Mouse (Mus musculus): ENCODE results near the gene Ptch2. TPM values are rescaled to one million over a fixed set of nuclear protein-coding genes. Genes with fewer than 3 reads are reported as not detected.

Gene Ptch2
- total RNA-seq, 4 experiments from 2014 or later: 0.44 to 1.0 (median 0.58) TPM

DNA sequence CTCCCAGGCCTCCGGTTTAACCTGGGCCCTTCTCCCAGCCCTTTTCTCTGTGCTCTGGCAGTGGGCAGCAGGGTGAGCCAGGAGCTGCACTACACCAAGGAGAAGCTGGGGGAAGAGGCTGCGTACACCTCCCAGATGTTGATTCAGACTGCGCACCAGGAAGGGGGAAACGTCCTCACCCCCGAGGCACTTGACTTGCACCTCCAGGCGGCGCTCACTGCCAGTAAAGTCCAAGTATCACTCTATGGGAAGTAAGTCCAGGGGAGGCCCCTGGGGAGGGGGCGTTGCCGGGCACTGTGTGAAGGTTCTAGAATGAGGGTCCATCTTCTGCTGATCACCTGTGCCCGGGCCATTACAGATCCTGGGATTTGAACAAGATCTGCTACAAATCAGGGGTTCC lies 8.8 kb downstream of the Ptch2 start:
- no peak for DNase-seq (ENCODE audit: low spot score)

DNA sequence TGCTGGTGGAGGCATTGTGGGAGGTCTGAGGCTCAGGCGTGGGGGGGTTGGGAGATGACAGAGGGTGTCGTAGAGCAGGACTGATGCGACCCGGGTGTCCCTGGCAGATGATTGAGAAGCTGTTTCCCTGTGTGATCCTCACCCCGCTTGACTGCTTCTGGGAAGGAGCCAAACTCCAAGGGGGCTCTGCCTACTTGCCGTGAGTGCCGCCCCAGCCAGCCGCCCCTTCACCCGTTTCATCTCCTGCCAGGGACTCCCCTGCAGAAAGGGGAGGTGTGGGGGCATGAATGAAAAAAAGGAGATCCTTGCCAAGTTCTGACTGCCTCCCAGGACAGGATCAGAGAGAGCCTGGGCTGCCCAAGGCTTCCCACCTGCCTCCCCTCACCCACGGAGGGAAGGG lies 9.3 kb downstream of the Ptch2 start:
- DNase-seq (ENCODE audit: low spot score): no peak

DNA sequence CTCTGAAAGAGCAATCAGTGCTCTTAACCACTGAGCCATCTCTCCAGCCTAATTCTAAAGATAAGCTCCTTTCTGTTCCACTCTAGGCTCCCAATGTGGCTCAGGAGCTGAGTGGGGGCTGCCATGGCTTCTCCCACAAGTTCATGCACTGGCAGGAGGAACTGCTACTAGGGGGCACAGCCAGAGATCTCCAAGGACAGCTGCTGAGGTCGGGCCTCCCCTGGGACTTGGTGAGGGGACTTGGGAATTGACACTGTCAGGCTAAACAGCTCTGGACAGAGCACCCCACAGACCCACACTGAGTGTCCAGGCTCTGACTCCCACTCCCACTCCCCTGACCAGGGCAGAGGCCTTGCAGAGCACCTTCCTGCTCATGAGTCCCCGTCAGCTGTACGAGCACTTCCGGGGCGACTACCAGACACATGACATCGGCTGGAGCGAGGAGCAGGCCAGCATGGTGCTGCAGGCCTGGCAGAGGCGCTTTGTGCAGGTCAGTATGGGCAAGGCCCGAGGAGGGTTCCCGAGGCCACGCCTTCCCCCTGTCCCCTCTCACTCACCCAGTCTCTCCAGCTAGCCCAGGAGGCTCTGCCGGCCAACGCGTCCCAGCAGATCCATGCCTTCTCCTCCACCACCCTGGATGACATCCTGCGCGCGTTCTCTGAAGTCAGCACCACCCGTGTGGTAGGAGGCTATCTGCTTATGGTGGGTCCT lies 12.1 kb downstream of the Ptch2 start:
- no peak for DNase-seq (ENCODE audit: low spot score)

DNA sequence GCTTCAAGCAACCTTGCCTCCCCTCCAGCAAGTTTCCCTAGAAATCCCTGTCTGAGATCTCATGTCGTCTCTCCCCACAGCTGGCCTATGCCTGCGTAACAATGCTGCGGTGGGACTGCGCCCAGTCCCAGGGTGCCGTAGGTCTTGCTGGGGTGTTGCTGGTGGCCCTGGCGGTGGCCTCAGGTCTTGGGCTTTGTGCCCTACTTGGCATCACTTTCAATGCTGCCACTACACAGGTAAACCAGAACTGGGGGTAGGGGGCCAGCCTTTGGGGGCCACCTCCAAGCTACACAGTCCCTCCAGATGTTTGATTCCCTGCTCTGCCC lies 12.6 kb downstream of the Ptch2 start:
- DNase-seq (ENCODE audit: low spot score): no peak

DNA sequence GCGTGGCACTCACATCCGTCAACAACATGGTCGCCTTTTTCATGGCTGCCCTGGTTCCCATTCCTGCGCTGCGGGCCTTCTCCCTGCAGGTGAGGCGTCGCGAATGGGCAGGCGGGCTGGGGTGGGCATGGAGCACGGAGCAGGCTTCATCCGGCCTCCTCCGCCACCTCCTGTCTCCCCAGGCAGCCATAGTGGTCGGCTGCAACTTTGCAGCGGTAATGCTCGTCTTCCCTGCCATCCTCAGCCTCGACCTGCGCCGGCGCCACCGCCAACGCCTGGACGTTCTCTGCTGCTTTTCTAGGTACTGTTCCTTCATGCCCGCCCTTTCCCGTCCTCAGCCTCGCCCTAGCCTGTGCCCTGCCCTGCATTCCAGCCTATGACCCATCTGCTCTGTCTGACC lies 13.5 kb downstream of the Ptch2 start:
- DNase-seq (ENCODE audit: low spot score): no peak

DNA sequence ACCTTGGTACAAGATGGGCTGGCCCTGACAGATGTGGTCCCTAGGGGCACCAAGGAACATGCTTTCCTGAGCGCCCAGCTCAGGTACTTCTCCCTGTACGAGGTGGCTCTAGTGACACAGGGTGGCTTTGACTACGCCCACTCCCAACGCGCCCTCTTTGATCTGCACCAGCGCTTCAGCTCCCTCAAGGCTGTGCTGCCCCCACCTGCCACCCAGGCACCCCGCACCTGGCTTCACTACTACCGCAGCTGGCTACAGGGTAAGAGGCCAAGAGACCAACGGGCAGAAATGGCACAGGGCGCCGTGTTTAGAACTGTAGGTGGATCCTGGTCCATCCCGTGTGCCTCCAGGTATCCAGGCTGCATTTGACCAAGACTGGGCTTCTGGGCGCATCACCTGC lies 14.4 kb downstream of the Ptch2 start:
- DNase-seq (ENCODE audit: low spot score): no peak

DNA sequence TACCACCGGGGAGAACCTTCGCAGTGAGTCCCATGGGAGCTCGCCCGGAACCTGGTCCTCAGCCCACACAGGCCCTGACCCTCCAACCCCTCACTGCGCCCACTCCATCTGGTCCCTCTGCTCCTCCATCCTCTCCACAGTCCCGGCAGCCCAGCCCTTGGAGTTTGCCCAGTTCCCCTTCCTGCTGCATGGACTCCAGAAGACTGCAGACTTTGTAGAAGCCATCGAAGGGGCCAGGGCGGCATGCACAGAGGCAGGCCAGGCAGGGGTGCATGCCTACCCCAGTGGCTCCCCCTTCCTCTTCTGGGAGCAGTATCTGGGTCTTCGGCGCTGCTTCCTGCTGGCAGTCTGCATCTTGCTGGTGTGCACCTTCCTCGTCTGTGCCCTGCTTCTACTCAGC lies 15.1 kb downstream of the Ptch2 start:
- no peak for DNase-seq (ENCODE audit: low spot score)

DNA sequence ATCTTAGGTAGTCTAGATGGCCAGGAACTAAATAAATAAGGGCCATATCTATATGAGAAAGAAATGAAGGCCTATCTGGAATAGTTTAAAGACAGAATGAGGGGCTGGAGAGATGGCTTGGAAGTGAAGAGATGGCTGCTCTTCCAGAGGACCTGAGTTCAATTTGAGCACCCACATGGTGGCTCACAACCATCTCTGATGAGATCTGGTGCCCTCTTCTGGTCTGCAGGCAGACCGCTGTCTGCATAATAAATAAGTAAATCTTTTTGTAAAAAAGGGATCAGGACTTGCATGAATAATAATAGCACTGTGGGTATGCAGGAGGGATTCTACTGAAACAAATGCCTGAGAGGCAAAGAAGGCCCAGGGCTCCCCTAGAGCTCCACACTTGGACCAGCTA lies 17.4 kb downstream of the Ptch2 start:
- DNase-seq (ENCODE audit: low spot score): no peak

DNA sequence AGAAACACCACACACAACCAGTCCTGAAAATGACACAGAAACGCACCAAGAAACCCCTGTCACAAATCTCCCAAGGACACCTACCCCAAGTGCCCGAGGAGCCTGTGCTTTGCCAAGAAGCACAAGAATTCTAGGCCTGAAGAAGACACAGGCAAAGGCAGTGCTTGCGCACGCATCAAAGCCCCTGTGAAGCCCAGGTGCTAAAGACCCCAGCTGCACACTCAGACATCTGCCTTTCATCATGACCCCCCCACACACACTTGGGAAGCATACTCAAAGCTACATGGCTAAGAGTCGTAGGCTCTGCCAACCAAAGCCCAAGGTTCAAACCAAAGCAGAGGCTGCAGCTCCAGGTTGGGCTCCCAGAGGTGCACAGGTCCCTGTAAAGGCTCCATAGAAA lies 19.7 kb downstream of the Ptch2 start:
- no peak for DNase-seq (ENCODE audit: low spot score)

DNA sequence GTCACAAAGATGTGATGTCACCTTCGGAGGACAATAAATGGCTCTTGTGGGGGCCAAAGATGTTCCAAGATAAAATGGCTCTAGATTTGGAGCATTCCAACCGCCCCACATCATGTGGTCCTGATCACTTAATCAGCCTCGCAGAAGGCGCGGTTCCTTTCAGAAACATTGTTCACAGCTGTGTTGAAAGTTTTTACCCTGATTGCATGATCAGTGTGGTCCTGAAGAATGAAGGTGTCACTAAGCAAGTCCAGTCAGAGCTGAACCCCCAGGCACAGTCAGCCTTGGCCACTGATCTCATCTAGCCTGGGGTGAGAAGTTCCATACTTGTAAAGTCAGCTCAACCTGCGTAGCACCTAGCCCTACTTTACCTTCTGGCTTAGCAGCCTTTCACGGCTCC lies 22.1 kb downstream of the Ptch2 start:
- DNase-seq (ENCODE audit: low spot score): no peak

DNA sequence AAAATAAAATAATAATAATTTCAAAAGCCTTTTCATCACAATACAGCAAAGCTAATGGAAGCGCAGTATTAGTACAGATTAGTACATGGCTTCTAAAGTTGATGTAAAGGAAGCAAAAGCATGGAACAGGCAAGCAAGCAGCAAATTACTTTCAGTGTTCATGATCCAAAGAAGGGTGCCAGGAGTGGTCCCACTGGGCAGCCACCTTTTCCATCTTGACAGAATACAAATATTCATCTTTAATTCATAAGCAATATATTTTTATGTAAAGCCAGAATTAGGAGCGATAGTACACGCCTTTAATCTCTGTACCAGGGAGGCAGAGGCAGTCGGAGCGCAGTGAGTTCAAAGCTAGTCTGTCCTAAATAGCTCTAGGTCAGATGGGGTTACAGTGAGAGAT lies 23.8 kb downstream of the Ptch2 start:
- no peak for DNase-seq (ENCODE audit: low spot score)

DNA sequence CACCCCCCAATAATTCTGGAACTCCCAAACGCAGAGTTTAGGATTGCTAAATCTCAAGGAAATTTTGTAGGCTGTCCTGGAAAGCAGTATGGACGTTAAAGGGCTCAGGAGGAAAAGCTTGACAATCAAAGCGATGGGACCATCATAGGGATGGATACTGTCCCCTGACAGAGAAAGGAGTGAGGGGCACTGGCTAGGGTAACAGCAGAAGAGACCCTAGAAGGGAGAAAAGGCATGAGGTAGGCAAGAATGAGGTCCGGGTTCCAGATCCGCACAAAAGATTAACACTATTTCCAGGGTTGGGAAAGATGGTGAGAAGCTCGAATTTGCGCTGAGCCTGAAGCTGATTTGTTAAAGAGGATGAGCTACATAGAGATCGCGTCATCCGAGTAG lies 24.2 kb downstream of the Ptch2 start:
- no peak for DNase-seq (ENCODE audit: low spot score)

DNA sequence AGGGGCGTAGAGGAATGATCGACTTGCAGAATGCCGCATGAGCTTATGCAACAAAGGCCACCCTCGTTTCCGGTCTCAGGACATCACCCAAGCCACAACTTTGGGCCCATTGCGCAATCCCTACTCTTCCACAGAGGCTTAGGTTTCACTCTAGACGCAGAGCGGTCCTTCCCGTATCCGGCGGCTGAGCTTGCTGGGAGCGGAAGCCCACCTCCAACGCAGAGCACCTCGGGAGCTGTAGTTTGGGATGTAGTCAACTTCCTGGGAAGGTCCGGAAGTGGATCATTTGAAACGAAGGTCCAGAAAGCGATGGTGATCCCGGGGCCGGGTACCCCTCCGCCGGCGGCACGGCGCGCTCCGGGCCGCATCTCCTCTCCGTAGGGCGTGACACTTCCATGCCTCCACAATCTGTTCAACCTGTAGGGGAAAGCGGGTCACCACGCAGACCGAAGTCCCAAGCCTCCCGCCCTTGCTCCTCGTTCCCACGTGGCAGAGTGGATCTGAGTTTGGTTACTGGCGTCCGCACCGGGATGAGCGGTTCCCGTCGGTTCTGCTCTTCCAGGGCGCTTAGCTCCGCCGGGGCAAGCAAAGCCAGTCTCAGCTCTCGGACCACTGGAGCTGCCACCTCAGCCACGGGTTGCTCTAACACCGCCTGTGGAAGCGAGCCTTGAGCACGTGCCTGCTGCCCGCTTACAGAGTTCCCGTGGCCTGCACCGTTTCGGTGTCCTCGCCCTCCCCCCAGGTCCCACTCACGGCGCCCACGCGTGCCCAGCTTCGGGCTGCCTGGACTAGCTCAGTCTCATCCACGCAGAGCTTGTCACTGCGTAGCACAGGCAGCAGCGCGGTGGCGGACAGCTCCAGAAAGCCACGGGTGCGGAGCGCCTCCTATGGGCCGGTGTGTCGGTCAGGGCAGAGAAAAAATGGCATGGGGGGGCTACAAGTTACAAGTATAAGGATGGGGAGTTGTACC lies 24.9 kb downstream of the Ptch2 start:
- DNase-seq (ENCODE audit: low spot score): peak; percentile 97

DNA sequence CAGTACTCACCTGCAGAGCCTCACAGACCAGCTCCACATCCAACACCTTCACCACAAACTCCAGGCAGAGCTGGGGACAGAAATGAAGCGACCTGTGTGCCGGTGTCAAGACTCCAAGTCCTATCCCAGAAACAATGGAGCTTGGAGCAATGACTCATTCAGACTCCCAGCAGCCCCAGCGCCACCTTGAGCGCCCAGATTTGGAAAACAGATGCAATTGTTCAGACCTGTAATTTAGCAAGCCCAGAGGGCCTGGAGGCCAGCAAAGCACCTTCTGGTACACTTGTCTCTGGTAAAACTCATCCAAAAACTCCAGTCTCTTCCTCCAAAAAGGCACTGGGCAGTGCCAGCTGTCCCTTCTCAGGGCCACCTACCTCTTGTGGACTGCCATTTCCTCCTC lies 26.3 kb downstream of the Ptch2 start:
- no peak for DNase-seq (ENCODE audit: low spot score)

DNA sequence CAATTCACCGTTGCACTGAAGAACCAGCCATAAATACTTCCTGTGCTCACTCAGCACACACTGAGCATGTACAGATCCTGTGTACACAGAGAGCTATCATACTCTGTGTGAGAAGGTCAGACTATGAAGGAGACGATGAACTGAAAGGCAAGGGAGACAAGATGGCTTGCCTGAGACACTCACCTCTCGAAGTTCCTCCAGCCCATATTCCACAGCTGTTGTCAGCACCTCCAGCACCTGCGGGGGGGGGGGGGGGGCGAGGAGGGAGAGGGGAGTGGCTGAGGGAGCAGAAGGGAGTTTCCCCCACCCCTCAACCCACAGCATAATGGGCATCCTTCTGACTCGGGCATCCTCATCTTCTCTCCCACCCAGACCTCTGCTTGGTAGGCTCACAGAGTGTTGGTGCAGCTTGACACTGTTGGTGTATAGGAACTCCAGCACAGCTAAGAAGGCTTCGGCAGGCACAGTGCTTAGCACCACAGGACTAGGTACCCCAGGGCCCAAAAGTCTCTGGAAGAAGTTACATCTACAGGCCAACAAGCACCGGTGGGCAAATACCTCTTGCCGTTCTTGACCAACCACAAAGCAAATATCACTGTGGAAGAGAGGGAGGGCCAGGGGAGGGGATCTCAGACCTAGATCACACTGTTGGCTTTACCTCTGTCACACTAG lies 27.8 kb downstream of the Ptch2 start:
- no peak for DNase-seq (ENCODE audit: low spot score)

DNA sequence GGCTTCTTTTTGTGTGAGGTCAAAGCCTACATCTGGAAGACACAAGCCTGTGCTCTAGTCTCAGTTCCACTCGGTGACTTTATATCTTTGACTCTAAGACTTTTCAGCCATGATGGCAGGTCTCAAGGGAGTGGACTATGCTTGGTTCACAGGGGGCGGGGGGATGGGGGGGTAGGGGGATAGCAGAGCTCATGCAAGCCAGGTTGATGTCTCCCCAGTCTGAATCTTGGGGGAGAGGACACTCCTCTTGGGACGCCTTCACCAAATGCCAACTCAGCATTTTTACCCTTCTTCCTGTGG lies 28.3 kb downstream of the Ptch2 start:
- no peak for DNase-seq (ENCODE audit: low spot score)

DNA sequence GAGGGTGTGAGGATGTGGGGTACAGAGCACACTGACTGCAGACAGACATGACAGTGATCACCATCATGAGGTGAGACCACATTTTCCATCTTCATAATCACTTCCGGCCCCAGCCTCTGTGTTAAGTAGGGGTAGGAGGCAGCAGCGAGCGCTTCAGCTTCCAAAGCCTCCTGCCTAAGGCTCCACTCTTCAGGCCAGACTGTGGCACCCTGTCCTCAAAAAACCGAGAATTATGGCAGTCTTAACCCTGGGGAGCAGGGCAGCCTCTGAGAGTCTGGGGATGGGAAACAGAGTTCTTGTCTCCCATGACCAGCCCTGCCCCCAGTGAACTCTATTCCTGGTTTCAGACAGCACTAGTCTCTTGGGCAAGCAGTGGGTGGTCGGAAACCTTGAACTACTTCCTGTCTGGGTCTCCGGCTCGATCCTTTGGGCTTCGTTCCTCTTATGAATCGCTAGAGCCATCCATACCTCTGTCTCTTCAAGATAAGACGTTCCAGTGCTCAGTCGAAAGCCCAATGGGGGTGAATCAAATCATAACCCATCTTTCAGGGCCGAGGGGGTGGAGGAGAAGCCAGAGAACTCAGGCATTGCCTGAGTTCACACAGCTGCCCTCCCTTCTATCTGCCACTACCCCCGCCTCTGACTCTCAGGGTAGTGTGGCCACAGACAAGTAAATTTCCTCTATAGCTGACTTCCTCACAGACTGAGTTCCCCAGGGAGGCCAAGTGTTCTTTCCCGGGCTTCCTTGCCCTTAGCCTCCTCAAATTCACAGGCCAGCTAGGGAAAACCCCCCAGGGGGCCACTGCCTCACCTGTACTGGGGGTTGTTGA lies 28.9 kb downstream of the Ptch2 start:
- peak; percentile 61 for DNase-seq (ENCODE audit: low spot score)

DNA sequence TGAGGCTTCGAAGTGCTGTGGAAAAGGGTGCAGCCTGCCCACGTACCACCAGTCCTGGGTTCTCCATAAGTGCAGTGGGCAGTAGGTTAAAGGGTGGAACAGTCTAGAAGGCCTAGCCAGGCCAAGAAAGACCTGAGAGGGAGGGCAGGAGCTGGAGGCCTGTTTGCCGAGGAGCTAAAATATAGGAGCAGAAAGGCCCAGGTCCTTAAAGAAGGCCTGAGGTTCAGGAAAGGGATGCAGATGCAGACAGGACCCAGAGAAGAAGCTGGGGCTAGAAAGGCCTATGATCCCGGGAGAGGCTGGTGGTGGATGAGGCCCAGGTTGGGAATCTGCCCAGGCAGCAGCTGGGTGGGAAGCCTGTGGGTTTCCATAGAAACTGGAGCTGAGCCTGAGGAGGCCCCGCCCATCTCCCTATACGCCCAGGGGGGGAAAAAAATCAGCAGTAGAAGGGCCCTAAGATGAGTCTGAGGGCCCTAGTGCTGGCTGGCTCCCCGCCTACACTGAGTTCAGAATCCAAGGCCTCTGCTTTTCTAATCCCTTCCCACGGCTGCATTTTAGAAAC lies 29.6 kb downstream of the Ptch2 start, which contains the start of gene Btbd19:
Btbd19 (minus strand) TSS at position 378 of the 562 bp plus-strand sequence.
- DNase-seq (ENCODE audit: low spot score): peak; percentile 86

DNA sequence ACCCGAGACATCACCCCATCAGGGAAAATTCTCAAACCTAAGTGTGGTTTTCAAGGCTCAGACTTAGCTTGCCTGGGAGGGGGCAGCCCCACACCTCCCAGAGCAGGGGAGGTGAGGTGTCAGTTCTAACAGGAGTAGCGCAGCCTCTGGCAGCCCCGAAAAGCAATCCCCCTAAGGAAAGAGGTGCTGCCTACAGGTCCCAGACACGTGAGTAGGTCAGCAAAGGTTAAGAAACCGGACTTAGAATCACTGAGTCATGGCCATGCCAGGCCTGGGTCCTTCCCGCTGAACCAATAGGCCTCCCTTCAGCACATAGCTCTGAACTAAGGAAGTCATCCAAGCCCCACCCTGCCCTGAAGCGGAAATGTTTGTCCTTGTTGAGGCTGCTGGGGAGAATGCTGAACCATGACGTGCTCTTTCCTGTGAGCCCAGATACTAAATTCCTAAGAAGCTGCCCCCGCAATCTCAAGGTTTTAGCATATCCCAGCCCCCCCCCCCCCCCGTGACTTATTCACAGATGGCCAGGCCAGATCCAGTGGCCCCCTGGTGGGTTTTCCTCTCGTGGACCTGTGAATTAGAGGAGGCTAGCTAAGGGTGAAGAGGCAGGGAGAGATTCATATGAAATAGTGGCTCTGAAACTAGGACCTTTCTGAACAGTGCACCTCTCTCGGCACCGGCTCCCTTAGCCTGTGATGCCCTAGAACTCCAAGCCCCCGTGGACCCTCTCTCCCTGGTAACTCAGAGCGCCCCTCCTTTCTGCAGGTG lies 30.2 kb downstream of the Ptch2 start:
- peak; percentile 93 for DNase-seq (ENCODE audit: low spot score)

DNA sequence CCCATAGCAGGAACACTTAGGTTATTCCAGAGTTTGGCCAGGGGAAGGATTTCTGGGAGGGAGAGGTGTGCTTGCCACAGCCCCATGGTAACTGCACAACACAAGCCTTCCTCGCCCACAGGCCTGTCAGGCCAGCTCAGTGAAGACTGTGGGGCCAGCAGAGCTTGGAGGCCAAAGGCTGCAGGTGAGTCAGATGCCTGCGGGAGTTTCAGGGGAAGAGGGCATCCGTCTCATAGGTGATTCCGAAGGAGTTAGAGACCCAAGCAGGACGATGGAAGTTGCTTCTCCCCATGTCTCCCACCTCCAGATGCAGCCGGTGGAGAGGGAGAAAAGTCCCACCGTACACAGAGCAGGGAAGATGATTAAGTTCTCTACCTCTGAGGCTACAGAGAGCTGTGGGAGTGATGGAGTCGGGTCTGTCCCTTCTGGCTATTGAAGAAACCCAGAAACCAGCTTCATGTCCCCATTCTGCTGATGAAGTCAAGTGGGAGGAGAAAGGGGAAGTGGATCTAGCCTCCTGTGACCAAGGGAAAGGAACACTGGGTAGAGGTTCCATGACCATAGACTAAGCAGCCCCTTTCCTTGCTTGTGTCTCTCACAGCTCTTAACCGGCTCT lies 30.9 kb downstream of the Ptch2 start, which contains the start of gene Tctex1d4:
Tctex1d4 (plus strand) TSS at position 120 of the 616 bp plus-strand sequence.
- DNase-seq (ENCODE audit: low spot score): no peak

All from heart, adult 8-10 months (tissue).